In the genomic region with DNA sequence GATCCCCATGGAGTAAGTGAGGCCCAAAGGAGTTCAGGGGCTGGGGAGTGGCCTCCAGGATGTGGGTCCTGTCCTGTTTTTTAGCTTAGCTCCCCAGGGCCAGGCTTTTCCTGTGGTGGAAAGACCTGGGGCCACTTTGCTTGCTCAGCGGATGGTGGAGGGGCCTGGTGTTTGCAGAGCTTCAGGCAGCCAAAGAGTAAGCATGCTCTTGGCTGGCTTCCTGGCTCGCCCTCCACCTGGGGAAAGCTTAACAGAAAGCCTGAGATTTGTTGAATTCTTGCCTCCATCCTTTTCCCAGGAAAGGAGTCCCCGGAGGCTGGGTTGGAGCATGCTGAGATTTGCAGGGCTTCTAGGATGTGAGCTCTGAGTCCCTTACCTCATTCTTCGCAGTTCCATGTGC, we compare ENCODE assay signal across 13 mouse cellular contexts. TPM values are rescaled to one million over a fixed set of nuclear protein-coding genes. Genes with fewer than 3 reads are reported as not detected.
DNase-seq lines count a peak whose midpoint lies in the region; ATAC-seq lines count a peak whose summit lies in the region.
"Had no signal": no experiment of that assay in that cellular context is flagged by ENCODE, and none has a peak within 500 bp of the region (broad histone marks: within the 10 kb centered on the region; RNA-seq: fewer than 3 reads in every experiment).

No protein-coding gene starts in this region.

- no peaks in the 10 kb centered on the region for H3K9me3 ChIP-seq in heart, embryonic 14.5 days (ENCODE audit: control insufficient read depth, low read length)
- H3K9me3 ChIP-seq in embryonic facial prominence, embryonic 10.5 days = no peaks in the 10 kb centered on the region
- no peaks in the 10 kb centered on the region for H3K9me3 ChIP-seq in embryonic facial prominence, embryonic 15.5 days (replicated peaks)
- H3K9me3 ChIP-seq in liver, embryonic 11.5 days (ENCODE audit: control insufficient read depth, low read length) = no peaks in the 10 kb centered on the region
- H3K9me3 ChIP-seq: neural tube, embryonic 12.5 days had no signal

- no peaks in the 10 kb centered on the region for H3K27me3 ChIP-seq in heart, embryonic 14.5 days (ENCODE audit: control insufficient read depth, insufficient read depth, low read length)
- no peaks in the 10 kb centered on the region for H3K27me3 ChIP-seq in embryonic facial prominence, embryonic 10.5 days (replicated peaks; ENCODE audit: low read depth, poor library complexity, severe bottlenecking)
- H3K27me3 ChIP-seq in embryonic facial prominence, embryonic 15.5 days = no peaks in the 10 kb centered on the region
- H3K27me3 ChIP-seq in liver, embryonic 11.5 days (replicated peaks; ENCODE audit: control insufficient read depth, insufficient read depth, low read length) = no peaks in the 10 kb centered on the region
- H3K27me3 ChIP-seq: neural tube, embryonic 12.5 days had no signal

- no peak for DNase-seq in heart, adult 18-20 months
- DNase-seq in embryonic facial prominence, embryonic 10.5 days (ENCODE audit: low spot score) = no peak
- DNase-seq in liver, embryonic 11.5 days (ENCODE audit: low spot score) = no peak
- no peak for DNase-seq in embryo, embryonic 11 days
- no peak for DNase-seq in ovary, postnatal 36 days (ENCODE audit: low spot score)
- DNase-seq in kidney, postnatal 10 days = no peak
- DNase-seq: cerebellum, adult 8-10 months; kidney, adult 18-20 months had no signal

- peaks cover 14% of the 10 kb centered on the region; the same call in 1 of the 2 replicates for H3K36me3 ChIP-seq in heart, embryonic 14.5 days (ENCODE audit: control insufficient read depth, insufficient read depth, low read length)
- H3K36me3 ChIP-seq in embryonic facial prominence, embryonic 10.5 days (replicated peaks) = peaks cover 23% of the 10 kb centered on the region
- H3K36me3 ChIP-seq in embryonic facial prominence, embryonic 15.5 days = peaks cover 7% of the 10 kb centered on the region; the same call in 1 of the 2 replicates
- H3K36me3 ChIP-seq in liver, embryonic 11.5 days (ENCODE audit: control insufficient read depth, insufficient read depth, low read length) = peaks cover 2% of the 10 kb centered on the region

- WGBS in heart, embryonic 14.5 days = 64% methylated on average over 4 of the region's 4 CpGs
- WGBS in embryonic facial prominence, embryonic 10.5 days = 89% methylated on average over 4 of the region's 4 CpGs
- WGBS in embryonic facial prominence, embryonic 15.5 days = 45% methylated on average over 4 of the region's 4 CpGs
- WGBS in liver, embryonic 11.5 days = 80% methylated on average over 4 of the region's 4 CpGs

- peaks cover 37 to 51% of the 10 kb centered on the region in 2 experiments for H3K4me1 ChIP-seq in heart, embryonic 14.5 days (ENCODE audit: control insufficient read depth in 2 of 2, insufficient read depth in 2 of 2, low read length in 2 of 2)
- peaks cover 71% of the 10 kb centered on the region for H3K4me1 ChIP-seq in embryonic facial prominence, embryonic 10.5 days
- H3K4me1 ChIP-seq in embryonic facial prominence, embryonic 15.5 days = peaks cover 74% of the 10 kb centered on the region
- H3K4me1 ChIP-seq in liver, embryonic 11.5 days (replicated peaks; ENCODE audit: control insufficient read depth, insufficient read depth, low read length) = peaks cover 62% of the 10 kb centered on the region

- H3K4me2 ChIP-seq in heart, embryonic 14.5 days (ENCODE audit: low read length) = no peak overlapping the region
- H3K4me2 ChIP-seq in embryonic facial prominence, embryonic 15.5 days (replicated peaks) = no peak overlapping the region
- H3K4me2 ChIP-seq in liver, embryonic 11.5 days = no peak overlapping the region
- H3K4me2 ChIP-seq: midbrain, embryonic 11.5 days; neural tube, embryonic 12.5 days had no signal

- H3K4me3 ChIP-seq in heart, embryonic 14.5 days (ENCODE audit: control insufficient read depth in 1 of 2, insufficient read depth in 1 of 2, low read depth in 1 of 2, low read length in 2 of 2) = no peak overlapping the region
- H3K4me3 ChIP-seq in embryonic facial prominence, embryonic 10.5 days = no peak overlapping the region
- no peak overlapping the region for H3K4me3 ChIP-seq in embryonic facial prominence, embryonic 15.5 days (replicated peaks)
- H3K4me3 ChIP-seq in liver, embryonic 11.5 days (ENCODE audit: low read depth, low read length) = no peak overlapping the region
- H3K4me3 ChIP-seq: neural tube, embryonic 12.5 days had no signal

- ATAC-seq in heart, embryonic 14.5 days (ENCODE audit: insufficient number of reproducible peaks, insufficient read depth, low FRiP score, low read depth) = no peak
- ATAC-seq in embryonic facial prominence, embryonic 15.5 days (ENCODE audit: insufficient number of reproducible peaks, low FRiP score, low TSS enrichment, low read depth) = no peak
- ATAC-seq in liver, embryonic 11.5 days (replicated peaks; ENCODE audit: low FRiP score) = no peak

- H3K27ac ChIP-seq in heart, embryonic 14.5 days (replicated peaks in 1 of 2; ENCODE audit: control insufficient read depth in 1 of 2, insufficient read depth in 1 of 2, low read depth in 2 of 2, low read length in 2 of 2) = peak overlapping the region; percentile 87 to 96
- peak overlapping the region; percentile 97 for H3K27ac ChIP-seq in embryonic facial prominence, embryonic 10.5 days (replicated peaks)
- peak overlapping the region; percentile 97 for H3K27ac ChIP-seq in embryonic facial prominence, embryonic 15.5 days (replicated peaks)
- H3K27ac ChIP-seq in liver, embryonic 11.5 days (ENCODE audit: low read depth, low read length) = peak overlapping the region; percentile 95
- H3K27ac ChIP-seq: neural tube, embryonic 12.5 days had no signal

- peak overlapping the region; percentile 18; the same call in 1 of the 2 replicates for H3K9ac ChIP-seq in heart, embryonic 14.5 days (ENCODE audit: low read length)
- no peak overlapping the region for H3K9ac ChIP-seq in embryonic facial prominence, embryonic 15.5 days
- H3K9ac ChIP-seq in liver, embryonic 11.5 days (ENCODE audit: low read depth, low read length) = no peak overlapping the region
- H3K9ac ChIP-seq: neural tube, embryonic 12.5 days had no signal

RNA-seq across cellular contexts. Expression of gene Mrpl23, which starts 2.6 kb away (rescaled TPM):
- polyA plus RNA-seq in heart, embryonic 14.5 days (2014; fragmentation: Nextera tagmentation; extraction: Ambion mirVana) = 23.5 and 23.8 TPM in 2 replicates
- total RNA-seq in heart, adult 18-20 months (2021) = 10 to 100 TPM; 12.2 to 29.0 TPM
- 18.1 and 22.4 TPM in 2 replicates for polyA plus RNA-seq in embryonic facial prominence, embryonic 10.5 days (2016; fragmentation: Nextera tagmentation; extraction: Ambion mirVana)
- polyA plus RNA-seq in embryonic facial prominence, embryonic 15.5 days (2015; fragmentation: Nextera tagmentation; extraction: Ambion mirVana) = 28.5 and 32.7 TPM in 2 replicates
- polyA plus RNA-seq in liver, embryonic 11.5 days (2014; fragmentation: Nextera tagmentation; extraction: Ambion mirVana) = 20.8 and 22.2 TPM in 2 replicates

RNA-seq across cellular contexts. Expression of gene Tnnt3, which starts 36.5 kb away (rescaled TPM):
- polyA plus RNA-seq in heart, embryonic 14.5 days (2014; fragmentation: Nextera tagmentation; extraction: Ambion mirVana) = 3.9 and 5.8 TPM in 2 replicates
- total RNA-seq in heart, adult 18-20 months (2021) = under 1 TPM in 1 of 2 experiments, not detected in 1; 0.67 TPM
- 1.4 and 1.6 TPM in 2 replicates for polyA plus RNA-seq in embryonic facial prominence, embryonic 10.5 days (2016; fragmentation: Nextera tagmentation; extraction: Ambion mirVana)
- polyA plus RNA-seq in embryonic facial prominence, embryonic 15.5 days (2015; fragmentation: Nextera tagmentation; extraction: Ambion mirVana) = 167 and 228 TPM in 2 replicates
- 1.5 and 2.4 TPM in 2 replicates for polyA plus RNA-seq in liver, embryonic 11.5 days (2014; fragmentation: Nextera tagmentation; extraction: Ambion mirVana)
- total RNA-seq: left cerebral cortex, postnatal 10 days had no signal

Comparison
In these comparisons a context has a peak if more than half of its experiments do, and no peak if none do; other contexts are left out.
1. RNA of gene Tnnt3, which starts 36.5 kb away (polyA plus RNA-seq): 167 to 228 TPM in embryonic facial prominence, embryonic 15.5 days; 3.9 to 5.8 TPM in heart, embryonic 14.5 days, 1.5 to 2.4 TPM in liver, embryonic 11.5 days and 1.4 to 1.6 TPM in embryonic facial prominence, embryonic 10.5 days; every median in the first group is over 10 times any median in the second.
2. Peak in every context shown above with its lines, with median percentiles within 50 percentile points of each other: H3K27ac ChIP-seq.